Mouse (Mus musculus): ENCODE measurements around the gene Cpm. TPM values are rescaled to one million over a fixed set of nuclear protein-coding genes. Genes with fewer than 3 reads are reported as not detected.

The Cpm gene
- polyA plus RNA-seq, 1 experiment: 13.6 TPM

DNA sequence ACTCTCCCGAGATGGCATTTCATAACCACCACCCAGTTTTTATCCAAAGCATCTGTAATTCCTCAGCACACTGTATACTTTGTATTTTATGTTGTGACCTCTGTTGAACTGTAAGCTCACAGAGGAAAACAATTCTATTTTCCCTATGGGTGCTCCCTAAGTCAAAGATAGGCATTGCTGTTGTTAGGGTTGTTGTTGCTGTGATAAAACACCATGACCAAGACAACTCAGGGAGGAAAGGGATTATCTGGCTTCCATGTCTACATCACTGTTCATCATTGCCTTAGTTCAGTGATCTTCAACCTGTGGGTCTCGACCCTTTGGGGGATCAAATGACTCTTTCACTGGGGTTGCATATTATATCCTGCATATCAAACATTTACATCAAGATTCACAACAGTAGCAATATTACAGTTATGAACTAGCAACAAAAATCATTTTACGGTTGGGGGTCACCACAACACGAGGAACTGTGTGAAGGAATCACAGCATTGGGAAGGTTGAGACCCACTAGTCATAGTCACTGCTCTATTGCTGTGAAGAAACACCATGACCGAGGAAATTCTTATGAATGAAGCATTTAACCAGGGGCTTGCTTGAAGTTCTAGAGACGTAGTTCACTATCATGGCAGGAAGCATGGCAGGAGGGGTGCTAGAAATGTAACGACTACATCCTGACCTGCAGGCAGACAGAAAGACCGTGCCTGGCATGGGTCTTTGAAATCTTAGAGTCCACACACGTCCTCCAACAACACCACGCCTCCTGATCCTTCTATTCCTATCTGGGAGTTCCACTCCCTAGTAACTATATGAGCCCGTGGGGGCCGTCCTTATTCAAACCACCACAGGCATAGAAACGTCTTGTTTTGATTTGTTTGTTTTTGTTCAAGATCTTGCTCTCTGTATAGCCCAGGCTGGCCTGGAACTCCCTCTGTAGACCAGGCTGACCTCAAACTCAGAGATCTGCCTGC is 38.7 kb upstream of the Cpm start:
- 81% methylated on average over 13 of the region's 13 CpGs for WGBS
- no peak overlapping the region for H3K4me3 ChIP-seq (replicated peaks; ENCODE audit: insufficient read depth, low read depth, low read length)
- TF ChIP-seq CTCF (IDR thresholded peaks at IDR 0.05; ENCODE audit: borderline replicate concordance, insufficient read depth, low read depth, low read length) (no peak), POLR2A (IDR thresholded peaks at IDR 0.05; ENCODE audit: borderline replicate concordance, insufficient read depth, low read length) (no peak)
- H3K4me1 ChIP-seq (ENCODE audit: control insufficient read depth, insufficient read depth, low read length): no peaks in the 10 kb centered on the region
- DNase-seq: no peak
- no peak overlapping the region for H3K27ac ChIP-seq (ENCODE audit: insufficient read depth, low read length)
- no peaks in the 10 kb centered on the region; the same call in 1 of the 2 replicates for H3K27me3 ChIP-seq (ENCODE audit: control insufficient read depth, insufficient read depth, low read length)

- H3K27me3 ChIP-seq (ENCODE audit: control insufficient read depth, insufficient read depth, low read length): no peaks in the 10 kb centered on the region; the same call in 1 of the 2 replicates
- H3K4me3 ChIP-seq (replicated peaks; ENCODE audit: insufficient read depth, low read depth, low read length): no peak overlapping the region
- no peaks in the 10 kb centered on the region for H3K4me1 ChIP-seq (ENCODE audit: control insufficient read depth, insufficient read depth, low read length)
- TF ChIP-seq CTCF (IDR thresholded peaks at IDR 0.05; ENCODE audit: borderline replicate concordance, insufficient read depth, low read depth, low read length): no peak
- no peak for TF ChIP-seq POLR2A (IDR thresholded peaks at IDR 0.05; ENCODE audit: borderline replicate concordance, insufficient read depth, low read length)
- 67% methylated on average over 9 of the region's 9 CpGs for WGBS
- no peak overlapping the region for H3K27ac ChIP-seq (ENCODE audit: insufficient read depth, low read length)
- no peak for DNase-seq
These were observed 37.5 kb upstream of the Cpm start for GRCm38 (mm10) chr10:117591766-117592165.

DNA sequence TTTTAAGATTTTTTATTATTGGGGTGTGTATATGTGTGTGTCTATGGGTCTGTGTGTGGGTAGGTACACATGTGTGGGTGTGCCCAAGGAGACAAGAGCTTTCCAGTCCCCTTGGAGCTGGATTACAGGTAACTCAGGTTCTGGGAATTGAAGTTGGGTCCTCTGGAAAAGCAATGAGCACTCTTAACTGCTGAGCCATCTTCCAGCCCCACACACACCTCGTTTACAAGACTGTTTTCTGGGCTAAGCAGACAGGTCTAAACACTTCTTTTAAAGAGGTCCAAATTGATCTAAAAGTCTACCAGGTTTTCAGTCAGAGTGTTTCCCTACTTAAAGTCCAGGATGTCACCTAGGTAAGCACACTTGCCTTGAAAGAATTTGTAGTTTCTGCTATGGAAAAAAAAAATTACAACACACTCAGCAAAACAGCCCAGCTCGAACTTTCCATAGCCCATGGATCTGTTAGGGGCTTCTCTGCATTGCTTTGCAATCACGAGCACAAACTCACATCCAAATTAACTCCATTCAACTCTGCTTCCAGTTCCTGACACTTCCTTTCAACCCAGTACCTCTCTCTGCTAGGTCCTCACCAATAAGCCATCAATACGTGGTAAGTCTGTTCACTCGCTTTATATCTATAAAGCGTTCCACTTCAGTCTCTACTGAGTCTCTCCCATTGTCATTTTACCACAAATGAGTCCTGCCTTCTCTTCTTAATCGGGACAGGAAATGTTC is 36.8 kb upstream of the Cpm start:
- no peak for TF ChIP-seq CTCF (IDR thresholded peaks at IDR 0.05; ENCODE audit: borderline replicate concordance, insufficient read depth, low read depth, low read length)
- TF ChIP-seq POLR2A (IDR thresholded peaks at IDR 0.05; ENCODE audit: borderline replicate concordance, insufficient read depth, low read length): no peak
- WGBS: 76% methylated on average over 7 of the region's 7 CpGs
- Histone ChIP-seq H3K27me3 (ENCODE audit: control insufficient read depth, insufficient read depth, low read length) (no peaks in the 10 kb centered on the region; the same call in 1 of the 2 replicates), H3K27ac (ENCODE audit: insufficient read depth, low read length) (no peak overlapping the region), H3K4me1 (ENCODE audit: control insufficient read depth, insufficient read depth, low read length) (no peaks in the 10 kb centered on the region), H3K4me3 (replicated peaks; ENCODE audit: insufficient read depth, low read depth, low read length) (no peak overlapping the region)
- DNase-seq: no peak

DNA sequence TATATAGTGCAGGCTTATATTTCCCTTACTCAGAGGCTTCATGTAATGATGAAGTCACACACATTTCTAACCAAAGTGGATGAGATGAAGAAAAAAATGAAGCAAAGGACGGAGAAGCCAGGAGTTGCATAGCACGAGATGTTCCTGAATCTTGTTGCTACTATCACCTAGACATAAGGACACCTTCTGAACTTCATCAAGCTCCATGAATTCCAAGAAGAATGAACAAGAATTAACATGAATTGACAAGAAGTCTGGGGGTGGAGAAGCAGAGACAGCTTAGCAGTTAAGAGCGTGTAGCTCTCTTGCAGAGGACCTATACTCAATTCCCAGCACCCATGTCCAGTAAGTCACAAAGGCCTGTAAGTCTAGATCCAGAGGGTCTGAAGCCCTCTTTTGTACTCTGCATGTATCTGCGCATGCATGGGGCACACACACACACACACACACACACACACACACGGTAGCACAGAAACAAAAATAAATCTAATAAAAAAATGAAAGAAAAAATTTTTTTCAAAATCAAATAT is 36.2 kb upstream of the Cpm start:
- DNase-seq: no peak
- H3K27ac ChIP-seq (ENCODE audit: insufficient read depth, low read length): no peak overlapping the region
- H3K4me3 ChIP-seq (replicated peaks; ENCODE audit: insufficient read depth, low read depth, low read length): no peak overlapping the region
- no peaks in the 10 kb centered on the region; the same call in 1 of the 2 replicates for H3K27me3 ChIP-seq (ENCODE audit: control insufficient read depth, insufficient read depth, low read length)
- H3K4me1 ChIP-seq (ENCODE audit: control insufficient read depth, insufficient read depth, low read length): no peaks in the 10 kb centered on the region
- no peak for TF ChIP-seq CTCF (IDR thresholded peaks at IDR 0.05; ENCODE audit: borderline replicate concordance, insufficient read depth, low read depth, low read length)
- TF ChIP-seq POLR2A (IDR thresholded peaks at IDR 0.05; ENCODE audit: borderline replicate concordance, insufficient read depth, low read length): no peak
- 86% methylated on average over 5 of the region's 5 CpGs for WGBS

DNA sequence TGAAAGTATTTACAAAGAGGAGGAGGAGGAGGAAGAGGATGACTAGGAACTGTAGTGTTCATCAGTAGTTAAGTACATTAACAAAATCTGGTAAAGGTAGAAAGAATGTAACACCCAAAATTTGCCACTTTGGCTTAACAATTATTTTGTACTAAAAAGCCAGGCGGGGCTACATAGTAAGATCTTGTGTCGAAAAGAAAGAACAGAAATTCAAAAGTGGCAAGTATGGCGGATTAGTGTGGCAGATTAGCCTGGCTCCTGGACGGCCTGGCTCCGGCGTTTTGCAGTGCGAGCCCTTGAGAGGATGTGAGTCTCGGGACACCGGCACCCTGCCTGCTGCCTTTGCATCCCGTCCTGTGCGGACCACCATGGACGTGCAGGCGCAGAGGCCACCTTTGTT is 35.4 kb upstream of the Cpm start:
- no peak overlapping the region for H3K27ac ChIP-seq (ENCODE audit: insufficient read depth, low read length)
- no peak overlapping the region for H3K4me3 ChIP-seq (replicated peaks; ENCODE audit: insufficient read depth, low read depth, low read length)
- no peak for TF ChIP-seq CTCF (IDR thresholded peaks at IDR 0.05; ENCODE audit: borderline replicate concordance, insufficient read depth, low read depth, low read length)
- no peak for TF ChIP-seq POLR2A (IDR thresholded peaks at IDR 0.05; ENCODE audit: borderline replicate concordance, insufficient read depth, low read length)
- H3K4me1 ChIP-seq (ENCODE audit: control insufficient read depth, insufficient read depth, low read length): no peaks in the 10 kb centered on the region
- no peaks in the 10 kb centered on the region; the same call in 1 of the 2 replicates for H3K27me3 ChIP-seq (ENCODE audit: control insufficient read depth, insufficient read depth, low read length)
- no peak for DNase-seq
- WGBS: 90% methylated on average over 13 of the region's 13 CpGs

- Histone ChIP-seq H3K27me3 (ENCODE audit: control insufficient read depth, insufficient read depth, low read length) (no peaks in the 10 kb centered on the region; the same call in 1 of the 2 replicates), H3K4me1 (ENCODE audit: control insufficient read depth, insufficient read depth, low read length) (no peaks in the 10 kb centered on the region), H3K27ac (ENCODE audit: insufficient read depth, low read length) (no peak overlapping the region), H3K4me3 (replicated peaks; ENCODE audit: insufficient read depth, low read depth, low read length) (no peak overlapping the region)
- DNase-seq: no peak
- TF ChIP-seq CTCF (IDR thresholded peaks at IDR 0.05; ENCODE audit: borderline replicate concordance, insufficient read depth, low read depth, low read length) (no peak), POLR2A (IDR thresholded peaks at IDR 0.05; ENCODE audit: borderline replicate concordance, insufficient read depth, low read length) (no peak)
- 87% methylated on average over 17 of the region's 17 CpGs for WGBS
These were observed 34.9 kb upstream of the Cpm start for GRCm38 (mm10) chr10:117594291-117594850.

- H3K4me3 ChIP-seq (replicated peaks; ENCODE audit: insufficient read depth, low read depth, low read length): no peak overlapping the region
- DNase-seq: no peak
- H3K4me1 ChIP-seq (ENCODE audit: control insufficient read depth, insufficient read depth, low read length): no peaks in the 10 kb centered on the region
- no peaks in the 10 kb centered on the region; the same call in 1 of the 2 replicates for H3K27me3 ChIP-seq (ENCODE audit: control insufficient read depth, insufficient read depth, low read length)
- no peak for TF ChIP-seq CTCF (IDR thresholded peaks at IDR 0.05; ENCODE audit: borderline replicate concordance, insufficient read depth, low read depth, low read length)
- TF ChIP-seq POLR2A (IDR thresholded peaks at IDR 0.05; ENCODE audit: borderline replicate concordance, insufficient read depth, low read length): no peak
- no peak overlapping the region for H3K27ac ChIP-seq (ENCODE audit: insufficient read depth, low read length)
- WGBS: 88% methylated on average over 13 of the region's 13 CpGs
These were observed 34.4 kb upstream of the Cpm start for GRCm38 (mm10) chr10:117594913-117595312.

Data from cerebellum, adult 2 months (tissue).